In genomic region chr5:124247986-124248626, GRCm38 (mm10) we compare ENCODE assay signal across 8 mouse cellular contexts. TPM values are rescaled to one million over a fixed set of nuclear protein-coding genes. Genes with fewer than 3 reads are reported as not detected.
DNase-seq lines count a peak whose midpoint lies in the region; ATAC-seq and TF ChIP-seq lines count a peak whose summit lies in the region.

No protein-coding gene starts in this region.

- no peak for ATAC-seq in monocyte, adult 5-6 weeks (replicated peaks; ENCODE audit: insufficient number of reproducible peaks, low FRiP score, low TSS enrichment, poor library complexity, severe bottlenecking)

- H3K27ac ChIP-seq in left cerebral cortex, adult 2 months, result peak overlapping the region; percentile 88

- intact Hi-C loops in left cerebral cortex, adult 2 months (cut with DNase I), result loop anchor here (2.0 kb wide), 1 partner anchor 25 kb away; no protein-coding TSS in a partner anchor
- intact Hi-C loops in left cerebral cortex, postnatal 4 days (cut with DNase I), result loop anchor here (5.0 kb wide), 1 partner anchor 81 kb away; no protein-coding TSS in a partner anchor

- no peak for TF ChIP-seq CTCF in left cerebral cortex, adult 2 months (IDR thresholded peaks at IDR 0.05)

- peak overlapping the region; percentile 62 for H3K4me3 ChIP-seq in left cerebral cortex, adult 2 months

- no peak for DNase-seq in left cerebral cortex, adult 2 months (ENCODE audit: extremely low spot score in 1 of 2, low spot score in 2 of 2)
- DNase-seq in left cerebral cortex, postnatal 4 days, result no peak
- DNase-seq in heart, adult 8-10 months (ENCODE audit: low spot score), result peak; percentile 65
- DNase-seq in kidney, adult 9 months, result peak; percentile 46
- DNase-seq in lung, postnatal 10 days, result peak; percentile 61
- peak; percentile 67 for DNase-seq in testis, postnatal 14 days (ENCODE audit: low spot score)
- no peak for DNase-seq in gastrocnemius, postnatal 10 days

RNA-seq across cellular contexts. Expression of gene Pitpnm2, which starts 1.5 kb away (rescaled TPM):
- total RNA-seq in left cerebral cortex, adult 2 months (2021), result 100 to 1,000 TPM; 317 to 336 TPM
- 100 to 1,000 TPM; 146 to 151 TPM for total RNA-seq in left cerebral cortex, postnatal 4 days (2021)
- total RNA-seq in heart, adult 8-10 months (2022), result 10 to 100 TPM; 39.8 to 52.2 (median 44.5) TPM
- total RNA-seq in monocyte, adult 5-6 weeks (2017), result 1.1 to 2.8 TPM (median 1.3 TPM) in 3 replicates
- 10 to 100 TPM; 20.8 to 25.4 TPM for total RNA-seq in gastrocnemius, postnatal 10 days (2021)

Comparison
In these comparisons a context has a peak if more than half of its experiments do, and no peak if none do; other contexts are left out.
1. DNase-seq: peak in heart, adult 8-10 months (single experiment), kidney, adult 9 months (single experiment), lung, postnatal 10 days (single experiment) and testis, postnatal 14 days (single experiment); none in left cerebral cortex, adult 2 months (0 of 2), left cerebral cortex, postnatal 4 days (single experiment) and gastrocnemius, postnatal 10 days (single experiment).